Mouse (Mus musculus): ENCODE measurements at regions not wholly inside any gene's neighbourhood (a gene's known extent, or its start where the extent isn't known, plus 50 kb on each side); places are given as distances from the start of the nearest gene placed in this dataset.

- Histone ChIP-seq H3K4me2 (ENCODE audit: insufficient read depth, low read depth, poor library complexity, severe bottlenecking) (peak overlapping the region; percentile 13; the same call in 1 of the 2 replicates), H3K79me2 (replicated peaks; ENCODE audit: control insufficient read depth, extremely low read depth, insufficient read depth, poor library complexity, severe bottlenecking) (no peaks in the 10 kb centered on the region), H3K9ac (ENCODE audit: insufficient read depth, low read depth) (no peak overlapping the region), H3K9me3 (replicated peaks; ENCODE audit: low read length) (no peaks in the 10 kb centered on the region), H3K4me3 (replicated peaks in 1 of 3; ENCODE audit: low read depth in 2 of 3, low read length in 2 of 3, poor library complexity in 1 of 3) (no peak overlapping the region), H3K27ac (ENCODE audit: insufficient read depth, low read depth) (no peak overlapping the region), H3K27me3 (replicated peaks) (no peaks in the 10 kb centered on the region), H3K4me1 (ENCODE audit: control insufficient read depth in 1 of 2, insufficient read depth in 2 of 2) (0 out of 4 replicates have a peak, but pooled peaks cover 0 to 4% of the 10 kb centered on the region in 2 experiments), H3K36me3 (replicated peaks in 1 of 2; ENCODE audit: control insufficient read depth in 1 of 2, insufficient read depth in 1 of 2, low read length in 1 of 2) (no peaks in the 10 kb centered on the region)
- dilution Hi-C loops (cut with MboI; ENCODE audit: extremely low pct_ligation_motif_present, extremely low pct_unique_long_range_greater_than_20kb, low sequenced_read_pairs) (no loop called here), in situ Hi-C loops (cut with MboI; ENCODE audit: low pct_ligation_motif_present, low pct_unique_long_range_greater_than_20kb, low sequenced_read_pairs) (no loop called here)
- no peak for DNase-seq (ENCODE audit: extremely low read depth)
- TF ChIP-seq SMC3 (IDR thresholded peaks at IDR 0.05; ENCODE audit: low read depth, low read length), result no peak
- no peak for TF ChIP-seq POLR2AphosphoS2 (IDR thresholded peaks at IDR 0.05; ENCODE audit: low read depth, low read length)
Observed at GRCm38 (mm10) chr8:4436546-4436945, 56.3 kb upstream of the Cers4 start.
